Mouse (Mus musculus): ENCODE results near the gene Ufsp1. TPM values are rescaled to one million over a fixed set of nuclear protein-coding genes. Genes with fewer than 3 reads are reported as not detected.
"Not testable (repeated sequence)": the region's sequence is repeated elsewhere in the genome, so short reads cannot be mapped to it uniquely, and the experiment has no call there.

Gene Ufsp1
- total RNA-seq (2021): 10 to 100 TPM; 12.2 to 13.4 TPM
- long read RNA-seq, experiment 1, transcript Ufsp1-201 (1 exons, 1,037 nt): major isoform, 9 of 9 reads
- long read RNA-seq, experiment 1, partial matches to known transcripts: 0 of 9 reads
- long read RNA-seq, experiment 1, other reads (novel, unspliced or antisense): 0 of 9 reads
- long read RNA-seq, experiment 2, partial matches to known transcripts: 0 of 4 reads
- long read RNA-seq, experiment 2, other reads (novel, unspliced or antisense): 0 of 4 reads

- peak; percentile 94 to 96 for DNase-seq (ENCODE audit: low spot score in 2 of 2)
Observed at GRCm38 (mm10) chr5:137293839-137294743, at the start of gene Ufsp1. Gene Ufsp1, plus strand, starts transcription at chr5:137294629.

- no peak for DNase-seq (ENCODE audit: low spot score in 2 of 2)
Observed at GRCm38 (mm10) chr5:137263897-137264720, 30.3 kb upstream of the Ufsp1 start.

- no peak for DNase-seq (ENCODE audit: low spot score in 2 of 2)
Observed at GRCm38 (mm10) chr5:137264787-137265186, 29.6 kb upstream of the Ufsp1 start.

- no peak for DNase-seq (ENCODE audit: low spot score in 2 of 2)
Observed at GRCm38 (mm10) chr5:137268131-137268910, 26.1 kb upstream of the Ufsp1 start.

- no peak for DNase-seq (ENCODE audit: low spot score in 2 of 2)
Observed at GRCm38 (mm10) chr5:137277360-137278342, 16.8 kb upstream of the Ufsp1 start.

- not testable (repeated sequence) for DNase-seq (ENCODE audit: low spot score in 2 of 2)
Observed at GRCm38 (mm10) chr5:137284411-137284810, 10.0 kb upstream of the Ufsp1 start.

GRCm38 (mm10) chr5:137285045-137285444, 9.4 kb upstream of the Ufsp1 start:
- peak in 1 of 2 experiments; percentile 60 for DNase-seq (ENCODE audit: low spot score in 2 of 2)

- no peak for DNase-seq (ENCODE audit: low spot score in 2 of 2)
Observed at GRCm38 (mm10) chr5:137285986-137286385, 8.4 kb upstream of the Ufsp1 start.

- DNase-seq (ENCODE audit: low spot score in 2 of 2): peak; percentile 92 to 94
Observed at GRCm38 (mm10) chr5:137286655-137287031, 7.8 kb upstream of the Ufsp1 start.

- peak; percentile 62 to 82 for DNase-seq (ENCODE audit: low spot score in 2 of 2)
Observed at GRCm38 (mm10) chr5:137287032-137287952, 7.1 kb upstream of the Ufsp1 start, which contains the start of gene Ache. Gene Ache, plus strand, starts transcription at chr5:137287519.

- peak; percentile 59 to 71 for DNase-seq (ENCODE audit: low spot score in 2 of 2)
Observed at GRCm38 (mm10) chr5:137287953-137288743, 6.3 kb upstream of the Ufsp1 start.

GRCm38 (mm10) chr5:137288999-137289470, 5.4 kb upstream of the Ufsp1 start:
- DNase-seq (ENCODE audit: low spot score in 2 of 2): peak; percentile 62 to 64

- no peak for DNase-seq (ENCODE audit: low spot score in 2 of 2)
Observed at GRCm38 (mm10) chr5:137289591-137290365, 4.7 kb upstream of the Ufsp1 start.

GRCm38 (mm10) chr5:137290677-137291076, 3.8 kb upstream of the Ufsp1 start:
- no peak for DNase-seq (ENCODE audit: low spot score in 2 of 2)

- DNase-seq (ENCODE audit: low spot score in 2 of 2): no peak
Observed at GRCm38 (mm10) chr5:137291381-137291926, 3.0 kb upstream of the Ufsp1 start.

GRCm38 (mm10) chr5:137293282-137293681, 1.1 kb upstream of the Ufsp1 start:
- peak; percentile 72 to 79 for DNase-seq (ENCODE audit: low spot score in 2 of 2)

Measured in left cerebral cortex, adult 18-20 months (tissue).